Mouse (Mus musculus): ENCODE results near the gene Hspb6.

Gene Hspb6

GRCm38 (mm10) chr7:30552102-30553020 is at the start of gene Hspb6, which contains the start of gene Proser3:
TSS of gene Hspb6 (plus strand) at chr7:30552178.
TSS of gene Proser3 (minus strand) at chr7:30552299.
- peak; percentile 93 for DNase-seq (ENCODE audit: low spot score)

GRCm38 (mm10) chr7:30508061-30508460 is 43.9 kb upstream of the Hspb6 start:
- no peak for DNase-seq (ENCODE audit: low spot score)

- DNase-seq (ENCODE audit: low spot score), result no peak
These were observed 36.8 kb upstream of the Hspb6 start for GRCm38 (mm10) chr7:30515003-30515760.

GRCm38 (mm10) chr7:30518325-30518724 is 33.7 kb upstream of the Hspb6 start:
- no peak for DNase-seq (ENCODE audit: low spot score)

- DNase-seq (ENCODE audit: low spot score), result no peak
These were observed 31.6 kb upstream of the Hspb6 start for GRCm38 (mm10) chr7:30520396-30520795.

- no peak for DNase-seq (ENCODE audit: low spot score)
These were observed 31.1 kb upstream of the Hspb6 start for GRCm38 (mm10) chr7:30520856-30521255.

- no peak for DNase-seq (ENCODE audit: low spot score)
These were observed 29.1 kb upstream of the Hspb6 start for GRCm38 (mm10) chr7:30522871-30523270.

- DNase-seq (ENCODE audit: low spot score), result no peak
These were observed 27.5 kb upstream of the Hspb6 start for GRCm38 (mm10) chr7:30524487-30524886.

- DNase-seq (ENCODE audit: low spot score), result no peak
These were observed 26.0 kb upstream of the Hspb6 start for GRCm38 (mm10) chr7:30525954-30526353.

GRCm38 (mm10) chr7:30526399-30526798 is 25.6 kb upstream of the Hspb6 start:
- DNase-seq (ENCODE audit: low spot score), result no peak

- DNase-seq (ENCODE audit: low spot score), result no peak
These were observed 25.0 kb upstream of the Hspb6 start for GRCm38 (mm10) chr7:30526981-30527380.

GRCm38 (mm10) chr7:30531291-30531815 is 20.6 kb upstream of the Hspb6 start:
- DNase-seq (ENCODE audit: low spot score), result no peak

- DNase-seq (ENCODE audit: low spot score), result no peak
These were observed 19.0 kb upstream of the Hspb6 start for GRCm38 (mm10) chr7:30532931-30533330.

GRCm38 (mm10) chr7:30533941-30534632 is 17.9 kb upstream of the Hspb6 start:
- DNase-seq (ENCODE audit: low spot score), result no peak

GRCm38 (mm10) chr7:30534633-30535577 is 17.1 kb upstream of the Hspb6 start, which contains the start of gene Arhgap33:
TSS of gene Arhgap33 (minus strand) at chr7:30535060.
- peak; percentile 91 for DNase-seq (ENCODE audit: low spot score)

- no peak for DNase-seq (ENCODE audit: low spot score)
These were observed 11.4 kb upstream of the Hspb6 start for GRCm38 (mm10) chr7:30540572-30540971.

- no peak for DNase-seq (ENCODE audit: low spot score)
These were observed 7.7 kb upstream of the Hspb6 start for GRCm38 (mm10) chr7:30544327-30544726.

GRCm38 (mm10) chr7:30549880-30550279 is 2.1 kb upstream of the Hspb6 start:
- no peak for DNase-seq (ENCODE audit: low spot score)

GRCm38 (mm10) chr7:30550603-30551002 is 1.4 kb upstream of the Hspb6 start:
- DNase-seq (ENCODE audit: low spot score), result no peak

GRCm38 (mm10) chr7:30551445-30552101 is 405 bp upstream of the Hspb6 start:
- no peak for DNase-seq (ENCODE audit: low spot score)
